Mouse (Mus musculus) neural tube, embryonic 15.5 days (tissue): ENCODE data around the gene Ociad1. TPM values are rescaled to one million over a fixed set of nuclear protein-coding genes. Genes with fewer than 3 reads are reported as not detected.
A peak's percentile ranks its signal among the peaks of the same experiment; 100 is the strongest.

Experiments used
- ATAC-seq: fragments of 200-750 bp; cut with Nextera tagmentation; 2 replicates; pipeline ENCODE4 v1.8.0; 2017; ENCODE audit warnings: mild to moderate bottlenecking, moderate TSS enrichment, moderate library complexity; ENCODE audit not compliant: low FRiP score
- H3K27ac ChIP-seq: fragments of 300-500 bp; sonication (generic); replicated peaks from 2 replicates; pipeline ENCODE4 v1.5.1; 2015; ENCODE audit warnings: mild to moderate bottlenecking, inconsistent platforms
- H3K27me3 ChIP-seq: fragments of 300-500 bp; sonication (generic); replicated peaks from 2 replicates; pipeline ENCODE4 v1.6.1; 2015; ENCODE audit warnings: inconsistent platforms
- H3K36me3 ChIP-seq: fragments of 300-500 bp; sonication (generic); 2 replicates; pipeline ENCODE4 v1.6.1; 2015; ENCODE audit warnings: inconsistent platforms
- H3K4me1 ChIP-seq: fragments of 300-500 bp; sonication (generic); 2 replicates; pipeline ENCODE4 v1.6.1; 2015; ENCODE audit warnings: inconsistent platforms
- H3K4me2 ChIP-seq: fragments of 300-500 bp; sonication (generic); 2 replicates; pipeline ENCODE4 v1.6.1; 2015; ENCODE audit warnings: inconsistent platforms, mild to moderate bottlenecking, moderate library complexity
- H3K4me3 ChIP-seq: fragments of 300-500 bp; sonication (generic); replicated peaks from 2 replicates; pipeline ENCODE4 v1.5.1; 2015; ENCODE audit warnings: mild to moderate bottlenecking, inconsistent platforms
- H3K9ac ChIP-seq: fragments of 300-500 bp; sonication (generic); replicated peaks from 2 replicates; pipeline ENCODE4 v1.6.1; 2015; ENCODE audit warnings: mild to moderate bottlenecking, inconsistent platforms
- H3K9me3 ChIP-seq: fragments of 300-500 bp; sonication (generic); replicated peaks from 2 replicates; pipeline ENCODE4 v1.6.1; 2016; ENCODE audit warnings: inconsistent platforms
- WGBS: fragments of 180-500 bp; shearing (Covaris S2); methylation state at CpG from one replicate; pipeline ENCODE4 v1.1.7; 2015; ENCODE audit warnings: mixed read lengths; 5-methylcytosine and 5-hydroxymethylcytosine counted together
- polyA plus RNA-seq: library from polyadenylated mRNA; unstranded; fragments of >200 nt; fragmentation: Nextera tagmentation; extraction: Ambion mirVana; gene quantifications from 2 replicates; pipeline ENCODE4 v1.2.1, GENCODE M21; 2015

The Ociad1 gene
- polyA plus RNA-seq, 1 experiment from 2014 or later: 411 TPM

GRCm38 (mm10) chr5:73264122-73264521, 28.5 kb upstream of the Ociad1 start:
- no peaks in the 10 kb centered on the region for H3K27me3 ChIP-seq
- 63% methylated on average over 5 of the region's 5 CpGs for WGBS
- ATAC-seq: no peak
- H3K4me3 ChIP-seq: no peak overlapping the region
- H3K9me3 ChIP-seq: no peaks in the 10 kb centered on the region
- no peak overlapping the region for H3K9ac ChIP-seq
- H3K27ac ChIP-seq: no peak overlapping the region
- H3K4me1 ChIP-seq: no peaks in the 10 kb centered on the region
- H3K4me2 ChIP-seq: no peak overlapping the region
- no peaks in the 10 kb centered on the region for H3K36me3 ChIP-seq

GRCm38 (mm10) chr5:73265460-73265859, 27.1 kb upstream of the Ociad1 start:
- no peak overlapping the region for H3K4me3 ChIP-seq
- H3K36me3 ChIP-seq: no peaks in the 10 kb centered on the region
- H3K27ac ChIP-seq: no peak overlapping the region
- WGBS: 62% methylated on average over 5 of the region's 5 CpGs
- H3K9me3 ChIP-seq: no peaks in the 10 kb centered on the region
- no peak for ATAC-seq
- H3K4me1 ChIP-seq: no peaks in the 10 kb centered on the region
- H3K9ac ChIP-seq: no peak overlapping the region
- H3K27me3 ChIP-seq: no peaks in the 10 kb centered on the region
- H3K4me2 ChIP-seq: no peak overlapping the region

- WGBS: 84% methylated on average over 11 of the region's 11 CpGs
- Histone ChIP-seq H3K36me3 (no peaks in the 10 kb centered on the region), H3K4me2 (no peak overlapping the region), H3K4me1 (no peaks in the 10 kb centered on the region), H3K9ac (no peak overlapping the region), H3K9me3 (no peaks in the 10 kb centered on the region), H3K27me3 (no peaks in the 10 kb centered on the region), H3K4me3 (no peak overlapping the region), H3K27ac (no peak overlapping the region)
- no peak for ATAC-seq
These were observed 23.9 kb upstream of the Ociad1 start for GRCm38 (mm10) chr5:73268636-73269213.

- Histone ChIP-seq H3K4me1 (no peaks in the 10 kb centered on the region), H3K27ac (no peak overlapping the region), H3K27me3 (no peaks in the 10 kb centered on the region), H3K9me3 (no peaks in the 10 kb centered on the region), H3K36me3 (no peaks in the 10 kb centered on the region), H3K9ac (no peak overlapping the region), H3K4me3 (no peak overlapping the region), H3K4me2 (no peak overlapping the region)
- ATAC-seq: no peak
- 68% methylated on average over 6 of the region's 6 CpGs for WGBS
These were observed 22.0 kb upstream of the Ociad1 start for GRCm38 (mm10) chr5:73270612-73271011.

GRCm38 (mm10) chr5:73273171-73273570, 19.4 kb upstream of the Ociad1 start:
- H3K27ac ChIP-seq: no peak overlapping the region
- no peaks in the 10 kb centered on the region for H3K27me3 ChIP-seq
- no peak overlapping the region for H3K9ac ChIP-seq
- 70% methylated on average over 4 of the region's 4 CpGs for WGBS
- H3K4me2 ChIP-seq: no peak overlapping the region
- H3K4me1 ChIP-seq: no peaks in the 10 kb centered on the region
- ATAC-seq: no peak
- no peaks in the 10 kb centered on the region for H3K9me3 ChIP-seq
- H3K4me3 ChIP-seq: no peak overlapping the region
- H3K36me3 ChIP-seq: no peaks in the 10 kb centered on the region

- H3K27me3 ChIP-seq: no peaks in the 10 kb centered on the region
- no peaks in the 10 kb centered on the region for H3K9me3 ChIP-seq
- H3K4me3 ChIP-seq: no peak overlapping the region
- ATAC-seq: no peak
- no peak overlapping the region for H3K27ac ChIP-seq
- no peaks in the 10 kb centered on the region for H3K36me3 ChIP-seq
- WGBS: 87% methylated on average over 2 of the region's 2 CpGs
- no peak overlapping the region for H3K4me2 ChIP-seq
- peaks cover 3% of the 10 kb centered on the region for H3K4me1 ChIP-seq
- H3K9ac ChIP-seq: no peak overlapping the region
These were observed 17.6 kb upstream of the Ociad1 start for GRCm38 (mm10) chr5:73274941-73275340.

GRCm38 (mm10) chr5:73279190-73279589, 13.4 kb upstream of the Ociad1 start:
- Histone ChIP-seq H3K4me3 (no peak overlapping the region), H3K4me2 (no peak overlapping the region), H3K27ac (0 out of 2 replicates have a peak overlapping the region, but pooled peaks have one; percentile 38), H3K27me3 (no peaks in the 10 kb centered on the region), H3K36me3 (no peaks in the 10 kb centered on the region), H3K4me1 (peaks cover 3% of the 10 kb centered on the region), H3K9me3 (no peaks in the 10 kb centered on the region), H3K9ac (no peak overlapping the region)
- WGBS: 67% methylated on average over 10 of the region's 10 CpGs
- ATAC-seq: no peak

- Histone ChIP-seq H3K9me3 (no peaks in the 10 kb centered on the region), H3K9ac (no peak overlapping the region), H3K4me2 (no peak overlapping the region), H3K36me3 (no peaks in the 10 kb centered on the region), H3K27ac (0 out of 2 replicates have a peak overlapping the region, but pooled peaks have one; percentile 38), H3K4me3 (no peak overlapping the region), H3K4me1 (peaks cover 3% of the 10 kb centered on the region), H3K27me3 (no peaks in the 10 kb centered on the region)
- ATAC-seq: no peak
- 41% methylated on average over 4 of the region's 4 CpGs for WGBS
These were observed 12.6 kb upstream of the Ociad1 start for GRCm38 (mm10) chr5:73279732-73280566.

GRCm38 (mm10) chr5:73280567-73280850, 12.1 kb upstream of the Ociad1 start:
- Histone ChIP-seq H3K9ac (no peak overlapping the region), H3K4me3 (no peak overlapping the region), H3K36me3 (no peaks in the 10 kb centered on the region), H3K27ac (no peak overlapping the region), H3K27me3 (no peaks in the 10 kb centered on the region), H3K9me3 (no peaks in the 10 kb centered on the region), H3K4me2 (no peak overlapping the region), H3K4me1 (peaks cover 3% of the 10 kb centered on the region)
- WGBS: 55% methylated on average over 4 of the region's 4 CpGs
- ATAC-seq: no peak

GRCm38 (mm10) chr5:73284046-73284445, 8.5 kb upstream of the Ociad1 start:
- Histone ChIP-seq H3K4me2 (no peak overlapping the region), H3K27ac (no peak overlapping the region), H3K36me3 (no peaks in the 10 kb centered on the region), H3K9me3 (no peaks in the 10 kb centered on the region), H3K4me1 (peaks cover 3% of the 10 kb centered on the region), H3K9ac (no peak overlapping the region), H3K4me3 (no peak overlapping the region), H3K27me3 (no peaks in the 10 kb centered on the region)
- ATAC-seq: no peak

GRCm38 (mm10) chr5:73285470-73285978, 7.1 kb upstream of the Ociad1 start:
- Histone ChIP-seq H3K4me2 (no peak overlapping the region), H3K36me3 (no peaks in the 10 kb centered on the region), H3K4me1 (no peaks in the 10 kb centered on the region), H3K9me3 (no peaks in the 10 kb centered on the region), H3K27me3 (no peaks in the 10 kb centered on the region), H3K27ac (no peak overlapping the region), H3K9ac (no peak overlapping the region), H3K4me3 (no peak overlapping the region)
- WGBS: 84% methylated on average over 3 of the region's 3 CpGs
- no peak for ATAC-seq

- Histone ChIP-seq H3K4me1 (no peaks in the 10 kb centered on the region), H3K4me2 (no peak overlapping the region), H3K9me3 (no peaks in the 10 kb centered on the region), H3K36me3 (no peaks in the 10 kb centered on the region), H3K27me3 (no peaks in the 10 kb centered on the region), H3K4me3 (no peak overlapping the region), H3K27ac (no peak overlapping the region), H3K9ac (no peak overlapping the region)
- WGBS: 83% methylated on average over 5 of the region's 5 CpGs
- no peak for ATAC-seq
These were observed 6.0 kb upstream of the Ociad1 start for GRCm38 (mm10) chr5:73286603-73287002.
